Mouse (Mus musculus): ENCODE results near the gene Ptcd1.

DNA sequence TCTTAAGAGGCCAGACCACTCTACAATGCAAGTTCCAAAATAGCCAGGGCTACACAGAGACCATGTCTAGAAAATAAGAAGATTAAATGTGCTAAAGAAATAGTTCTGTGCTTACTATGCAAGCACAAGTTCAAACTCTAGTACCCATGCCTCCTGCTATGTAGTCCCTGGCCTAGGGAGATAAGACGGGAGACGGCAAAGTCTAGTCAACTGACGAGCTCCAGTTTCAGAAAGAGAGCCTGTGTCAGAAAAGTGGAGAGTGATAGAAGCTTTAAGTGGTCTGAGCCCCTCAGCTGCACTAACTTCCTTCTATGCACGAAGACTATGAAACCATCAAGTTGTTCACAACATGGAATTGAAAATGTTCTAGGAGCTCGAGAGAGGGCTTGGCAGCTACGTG lies 17.6 kb downstream of the Ptcd1 start:
- TF ChIP-seq PAX5 (IDR thresholded peaks at IDR 0.05; ENCODE audit: low read length) (no peak), GABPA (IDR thresholded peaks at IDR 0.05; ENCODE audit: insufficient replicate concordance, low read depth, low read length) (no peak), CTCF (conservative IDR thresholded peaks at IDR 0.05 in 1 of 2, IDR thresholded peaks at IDR 0.05 in 1 of 2; ENCODE audit: low read depth in 2 of 2, low read length in 2 of 2) (no peak)

Data from CH12.LX (cell line).